Mouse (Mus musculus) lung, adult 2 months (tissue): ENCODE measurements around the gene Tmem147.

ENCODE experiments used
- CTCF ChIP-seq: fragments of 200-500 bp; IDR thresholded peaks from 2 replicates; pipeline ENCODE4 v1.5.1; 2011; ENCODE audit warnings: mild to moderate bottlenecking, low read length, control low read depth; ENCODE audit not compliant: insufficient read depth
- POLR2A ChIP-seq: fragments of 200-500 bp; IDR thresholded peaks from 2 replicates; pipeline ENCODE4 v1.6.1; 2011; ENCODE audit warnings: low read depth, mild to moderate bottlenecking, control low read depth, low read length, borderline replicate concordance; ENCODE audit errors: extremely low read depth

- no peak for TF ChIP-seq CTCF
- TF ChIP-seq POLR2A, result no peak
Measured at GRCm38 (mm10) chr7:30678263-30678975, 50.9 kb downstream of the Tmem147 start.
